Mouse (Mus musculus): ENCODE measurements around the gene Kirrel3.

GRCm38 (mm10) chr9:35061446-35061845 lies 575.8 kb downstream of the Kirrel3 start:
- TF ChIP-seq POLR2A (IDR thresholded peaks at IDR 0.05; ENCODE audit: borderline replicate concordance, extremely low read depth, low read depth, low read length), result no peak
- no peak for TF ChIP-seq CTCF (IDR thresholded peaks at IDR 0.05; ENCODE audit: insufficient read depth, low read length)
